Mouse (Mus musculus): ENCODE results near the gene Rpl38. TPM values are rescaled to one million over a fixed set of nuclear protein-coding genes. Genes with fewer than 3 reads are reported as not detected.
A peak's percentile ranks its signal among the peaks of the same experiment; 100 is the strongest.
"Not testable (repeated sequence)": the region's sequence is repeated elsewhere in the genome, so short reads cannot be mapped to it uniquely, and the experiment has no call there.

The Rpl38 gene
- polyA plus RNA-seq, 1 experiment = 516 TPM

- Histone ChIP-seq H3K36me3 (ENCODE audit: control insufficient read depth, insufficient read depth, low read length) (no peaks in the 10 kb centered on the region), H3K4me3 (ENCODE audit: control insufficient read depth, insufficient read depth, low read length) (no peak overlapping the region), H3K27ac (ENCODE audit: control insufficient read depth, insufficient read depth, low read length) (no peak overlapping the region), H3K4me1 (replicated peaks; ENCODE audit: control insufficient read depth, insufficient read depth, low read length) (peaks cover 4% of the 10 kb centered on the region; the same call in 1 of the 2 replicates), H3K27me3 (ENCODE audit: control insufficient read depth, insufficient read depth, low read length) (no peaks in the 10 kb centered on the region)
- WGBS = 86% methylated on average over 7 of the region's 7 CpGs
- TF ChIP-seq POLR2A (IDR thresholded peaks at IDR 0.05; ENCODE audit: control insufficient read depth, extremely low read depth, insufficient read depth, low read length, poor library complexity) (no peak), CTCF (IDR thresholded peaks at IDR 0.05; ENCODE audit: borderline replicate concordance, control insufficient read depth, extremely low read depth, insufficient read depth, low read length, poor library complexity) (no peak)
- no peak for DNase-seq
Measured at GRCm38 (mm10) chr11:114664164-114664563, 4.2 kb upstream of the Rpl38 start.

DNA sequence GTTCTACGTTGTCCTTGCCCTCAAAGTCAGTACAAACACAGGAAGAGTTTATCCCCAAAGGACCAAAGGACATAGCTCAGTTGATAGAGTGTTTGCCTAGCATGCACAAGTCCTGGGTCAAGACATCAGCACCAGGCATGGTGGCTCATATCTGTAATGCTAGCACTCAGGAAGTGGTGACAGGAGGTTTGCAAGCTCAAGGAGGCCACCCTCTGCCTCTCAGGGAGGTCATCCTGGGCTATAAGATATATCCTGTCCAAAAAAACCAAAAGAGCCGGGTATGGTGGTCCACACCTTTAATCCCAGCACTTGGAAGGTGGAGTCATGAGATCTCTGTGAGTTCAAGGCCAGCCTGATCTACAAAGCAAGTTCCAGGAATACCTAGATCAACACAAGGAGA, 2.9 kb upstream of the Rpl38 start:
- DNase-seq = no peak
- Histone ChIP-seq H3K27ac (ENCODE audit: control insufficient read depth, insufficient read depth, low read length) (no peak overlapping the region), H3K4me3 (ENCODE audit: control insufficient read depth, insufficient read depth, low read length) (no peak overlapping the region), H3K4me1 (replicated peaks; ENCODE audit: control insufficient read depth, insufficient read depth, low read length) (peaks cover 14% of the 10 kb centered on the region), H3K36me3 (ENCODE audit: control insufficient read depth, insufficient read depth, low read length) (no peaks in the 10 kb centered on the region; the same call in 1 of the 2 replicates), H3K27me3 (ENCODE audit: control insufficient read depth, insufficient read depth, low read length) (no peaks in the 10 kb centered on the region)
- WGBS = 40% methylated on average over 2 of the region's 2 CpGs
- TF ChIP-seq POLR2A (IDR thresholded peaks at IDR 0.05; ENCODE audit: control insufficient read depth, extremely low read depth, insufficient read depth, low read length, poor library complexity) = no peak
- TF ChIP-seq CTCF (IDR thresholded peaks at IDR 0.05; ENCODE audit: borderline replicate concordance, control insufficient read depth, extremely low read depth, insufficient read depth, low read length, poor library complexity) = no peak

- H3K27ac ChIP-seq (ENCODE audit: control insufficient read depth, insufficient read depth, low read length) = no peak overlapping the region
- peaks cover 10% of the 10 kb centered on the region; the same call in 1 of the 2 replicates for H3K36me3 ChIP-seq (ENCODE audit: control insufficient read depth, insufficient read depth, low read length)
- H3K4me1 ChIP-seq (replicated peaks; ENCODE audit: control insufficient read depth, insufficient read depth, low read length) = peaks cover 17% of the 10 kb centered on the region
- H3K27me3 ChIP-seq (ENCODE audit: control insufficient read depth, insufficient read depth, low read length) = no peaks in the 10 kb centered on the region
- TF ChIP-seq POLR2A (IDR thresholded peaks at IDR 0.05; ENCODE audit: control insufficient read depth, extremely low read depth, insufficient read depth, low read length, poor library complexity) (no peak), CTCF (IDR thresholded peaks at IDR 0.05; ENCODE audit: borderline replicate concordance, control insufficient read depth, extremely low read depth, insufficient read depth, low read length, poor library complexity) (no peak)
- DNase-seq = no peak
- WGBS = 35% methylated on average over 13 of the region's 13 CpGs
- H3K4me3 ChIP-seq (ENCODE audit: control insufficient read depth, insufficient read depth, low read length) = no peak overlapping the region
Measured at GRCm38 (mm10) chr11:114666786-114667185, 1.5 kb upstream of the Rpl38 start.

GRCm38 (mm10) chr11:114667236-114667931, 940 bp upstream of the Rpl38 start:
- Histone ChIP-seq H3K27ac (ENCODE audit: control insufficient read depth, insufficient read depth, low read length) (no peak overlapping the region), H3K4me3 (ENCODE audit: control insufficient read depth, insufficient read depth, low read length) (no peak overlapping the region), H3K4me1 (replicated peaks; ENCODE audit: control insufficient read depth, insufficient read depth, low read length) (peaks cover 17% of the 10 kb centered on the region), H3K27me3 (ENCODE audit: control insufficient read depth, insufficient read depth, low read length) (no peaks in the 10 kb centered on the region), H3K36me3 (ENCODE audit: control insufficient read depth, insufficient read depth, low read length) (peaks cover 16% of the 10 kb centered on the region)
- no peak for DNase-seq
- TF ChIP-seq CTCF (IDR thresholded peaks at IDR 0.05; ENCODE audit: borderline replicate concordance, control insufficient read depth, extremely low read depth, insufficient read depth, low read length, poor library complexity) (no peak), POLR2A (IDR thresholded peaks at IDR 0.05; ENCODE audit: control insufficient read depth, extremely low read depth, insufficient read depth, low read length, poor library complexity) (no peak)
- WGBS = 45% methylated on average over 17 of the region's 18 CpGs

GRCm38 (mm10) chr11:114667932-114668285, 415 bp upstream of the Rpl38 start:
- WGBS = 20% methylated on average over 11 of the region's 11 CpGs
- Histone ChIP-seq H3K36me3 (ENCODE audit: control insufficient read depth, insufficient read depth, low read length) (peaks cover 19% of the 10 kb centered on the region), H3K4me1 (replicated peaks; ENCODE audit: control insufficient read depth, insufficient read depth, low read length) (peaks cover 17% of the 10 kb centered on the region)
- H3K4me3 ChIP-seq (ENCODE audit: control insufficient read depth, insufficient read depth, low read length); H3K27me3 ChIP-seq (ENCODE audit: control insufficient read depth, insufficient read depth, low read length); H3K27ac ChIP-seq (ENCODE audit: control insufficient read depth, insufficient read depth, low read length): not testable (repeated sequence)
- DNase-seq = peak; percentile 64

DNA sequence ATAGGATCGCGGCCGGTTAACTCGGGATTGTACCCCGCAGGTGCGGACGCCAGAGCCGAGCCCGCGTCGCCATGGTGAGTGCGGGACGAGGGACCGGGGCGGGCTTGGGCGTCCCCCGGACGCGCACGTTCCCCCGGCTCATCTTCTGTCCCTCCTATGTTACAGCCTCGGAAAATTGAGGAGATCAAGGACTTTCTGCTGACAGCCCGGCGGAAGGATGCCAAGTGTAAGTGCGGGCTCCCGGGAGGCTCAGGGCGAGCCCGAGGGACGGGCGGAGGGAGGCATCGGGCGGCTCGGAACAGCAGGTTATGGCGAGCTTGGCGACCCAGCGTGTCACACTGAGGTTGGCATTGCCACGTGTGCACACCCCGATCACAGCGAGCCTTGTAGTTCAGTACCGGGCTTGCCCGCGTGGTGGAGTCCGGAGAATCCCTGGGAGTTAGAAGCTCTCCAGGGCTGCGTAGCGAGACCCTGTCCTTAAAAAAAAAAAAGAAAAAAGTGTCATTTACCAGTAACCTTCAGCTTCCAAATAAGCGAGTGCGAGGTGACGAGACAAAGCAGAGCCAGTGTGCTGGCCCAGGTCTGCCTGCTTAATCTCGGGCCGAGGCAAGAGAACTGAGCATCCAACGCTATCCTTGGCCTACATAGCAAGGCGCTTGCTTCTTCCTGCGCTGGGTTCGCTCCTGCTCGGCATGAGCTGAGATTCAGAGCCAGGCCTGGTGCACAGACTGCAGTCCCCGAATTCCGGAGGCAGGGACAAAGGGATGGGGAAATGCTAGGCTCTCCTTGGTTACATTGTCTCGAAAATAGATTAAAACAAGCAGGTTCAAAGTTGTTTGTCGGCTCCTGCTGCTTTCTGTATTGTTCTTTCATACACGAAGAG, 658 bp downstream of the Rpl38 start:
- Histone ChIP-seq H3K27me3 (ENCODE audit: control insufficient read depth, insufficient read depth, low read length) (no peaks in the 10 kb centered on the region), H3K4me1 (replicated peaks; ENCODE audit: control insufficient read depth, insufficient read depth, low read length) (peaks cover 17% of the 10 kb centered on the region), H3K36me3 (ENCODE audit: control insufficient read depth, insufficient read depth, low read length) (peaks cover 26% of the 10 kb centered on the region), H3K4me3 (ENCODE audit: control insufficient read depth, insufficient read depth, low read length) (peak overlapping the region; percentile 89), H3K27ac (ENCODE audit: control insufficient read depth, insufficient read depth, low read length) (peak overlapping the region; percentile 66)
- TF ChIP-seq CTCF (IDR thresholded peaks at IDR 0.05; ENCODE audit: borderline replicate concordance, control insufficient read depth, extremely low read depth, insufficient read depth, low read length, poor library complexity) (peak; percentile 62; the same call in 1 of the 2 replicates), POLR2A (IDR thresholded peaks at IDR 0.05; ENCODE audit: control insufficient read depth, extremely low read depth, insufficient read depth, low read length, poor library complexity) (no peak)
- DNase-seq = peak; percentile 79
- under 1% methylated on average over 60 of the region's 60 CpGs for WGBS

All from thymus, adult 2 months (tissue).